Mouse (Mus musculus): ENCODE results near the gene Dact2.

Gene Dact2

DNA sequence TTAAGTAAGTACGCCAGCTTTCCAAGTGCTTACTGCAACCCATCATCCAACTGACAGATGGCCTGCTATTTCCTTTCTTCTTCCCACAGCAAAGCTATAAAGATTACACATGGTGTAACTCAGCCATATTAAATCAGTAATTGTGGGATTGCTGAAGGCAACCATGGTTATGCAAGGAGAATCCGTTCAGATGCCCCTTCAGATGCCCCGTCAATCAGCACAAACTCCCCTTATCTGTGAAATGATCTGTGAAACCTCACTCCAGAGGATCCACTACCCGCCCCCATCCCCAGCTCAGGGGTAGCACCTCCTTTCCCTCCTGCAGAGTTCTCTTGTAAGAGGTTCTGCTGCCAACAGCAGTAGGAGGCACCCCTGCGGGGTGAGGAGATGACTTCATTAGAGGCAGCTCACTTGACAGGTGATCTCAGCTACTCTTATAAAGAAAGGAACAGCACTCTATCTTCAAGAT, 3.0 kb upstream of the Dact2 start:
- no peak for DNase-seq

DNA sequence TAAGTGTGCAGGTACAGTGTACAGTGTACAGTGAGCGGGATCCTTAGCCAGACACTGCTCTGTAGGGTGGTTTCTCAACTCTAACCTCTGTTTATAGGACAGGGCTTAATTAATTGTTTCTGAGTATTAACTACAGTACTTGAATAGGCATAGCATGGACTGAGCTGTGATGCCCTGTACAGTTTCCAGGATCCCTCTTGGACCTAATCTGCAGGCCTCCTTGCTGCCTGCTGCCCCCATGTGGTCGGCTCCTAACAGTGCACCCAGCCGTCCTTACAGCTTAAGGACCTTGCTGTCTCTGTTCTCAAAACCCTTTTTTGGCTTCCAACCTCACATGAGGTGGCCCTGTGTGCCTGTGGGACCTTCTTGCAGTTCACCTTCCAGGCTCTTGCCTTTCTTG, 2.0 kb upstream of the Dact2 start:
- peak; percentile 79 for DNase-seq

DNA sequence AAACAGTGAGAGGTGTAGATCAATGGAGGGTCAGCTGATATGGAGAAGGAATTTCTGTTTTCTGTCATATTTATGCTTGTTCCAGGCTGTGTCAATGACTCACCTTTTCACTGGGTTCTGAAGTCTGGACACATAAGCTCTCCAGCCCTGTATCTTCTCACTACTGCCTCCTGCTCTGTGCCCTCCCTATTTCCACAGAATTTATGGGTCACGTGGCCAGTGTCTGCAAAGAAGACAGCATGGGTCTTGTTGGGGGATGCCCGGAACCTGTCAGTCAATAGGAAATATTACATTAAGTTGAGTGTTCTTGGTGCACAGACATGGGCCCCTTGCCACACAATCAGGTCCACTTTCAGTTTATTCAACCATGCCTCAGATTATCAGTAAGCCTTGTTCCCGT, 1.1 kb upstream of the Dact2 start:
- DNase-seq = no peak

DNA sequence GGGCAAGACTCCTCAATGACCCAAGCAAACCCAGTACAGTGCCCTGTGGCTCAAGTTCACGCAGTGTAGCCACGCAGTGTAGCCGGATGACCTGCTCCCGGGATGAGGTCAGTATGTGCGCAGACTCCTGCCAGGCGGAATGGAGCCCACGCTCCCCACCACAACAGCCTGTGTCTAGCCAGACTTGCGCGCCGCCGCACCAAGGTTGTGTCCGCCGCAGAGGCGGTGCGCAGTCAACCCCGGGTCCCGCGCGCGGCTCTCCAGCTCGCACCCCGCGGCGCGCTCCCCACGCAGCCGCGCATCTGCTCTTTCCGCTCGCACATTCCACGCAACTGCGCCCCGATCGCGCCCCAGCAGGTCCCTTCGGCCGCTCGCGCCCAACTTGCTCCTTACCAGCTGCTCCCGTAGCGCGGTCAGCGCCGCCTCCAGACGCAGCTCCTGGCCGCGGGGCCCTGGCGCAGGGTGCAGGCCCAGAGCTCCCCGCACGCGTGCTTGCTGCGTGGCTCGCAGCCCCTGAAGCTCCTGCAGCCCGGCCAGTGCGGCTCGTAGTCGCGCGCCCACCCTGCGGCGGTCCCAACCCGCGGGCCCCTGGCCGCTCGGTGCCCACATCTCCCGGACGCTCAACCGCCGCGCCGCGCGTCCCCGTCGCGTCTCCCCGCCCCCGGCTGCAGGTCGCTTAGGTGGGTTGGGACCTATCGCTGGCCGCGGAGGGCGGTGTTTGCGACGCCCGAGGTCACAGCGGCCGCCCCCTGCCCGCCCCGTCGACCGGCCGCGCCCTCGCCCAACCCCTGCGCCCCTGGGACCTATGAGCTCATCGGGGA, 773 bp downstream of the Dact2 start:
- DNase-seq = peak; percentile 87

DNA sequence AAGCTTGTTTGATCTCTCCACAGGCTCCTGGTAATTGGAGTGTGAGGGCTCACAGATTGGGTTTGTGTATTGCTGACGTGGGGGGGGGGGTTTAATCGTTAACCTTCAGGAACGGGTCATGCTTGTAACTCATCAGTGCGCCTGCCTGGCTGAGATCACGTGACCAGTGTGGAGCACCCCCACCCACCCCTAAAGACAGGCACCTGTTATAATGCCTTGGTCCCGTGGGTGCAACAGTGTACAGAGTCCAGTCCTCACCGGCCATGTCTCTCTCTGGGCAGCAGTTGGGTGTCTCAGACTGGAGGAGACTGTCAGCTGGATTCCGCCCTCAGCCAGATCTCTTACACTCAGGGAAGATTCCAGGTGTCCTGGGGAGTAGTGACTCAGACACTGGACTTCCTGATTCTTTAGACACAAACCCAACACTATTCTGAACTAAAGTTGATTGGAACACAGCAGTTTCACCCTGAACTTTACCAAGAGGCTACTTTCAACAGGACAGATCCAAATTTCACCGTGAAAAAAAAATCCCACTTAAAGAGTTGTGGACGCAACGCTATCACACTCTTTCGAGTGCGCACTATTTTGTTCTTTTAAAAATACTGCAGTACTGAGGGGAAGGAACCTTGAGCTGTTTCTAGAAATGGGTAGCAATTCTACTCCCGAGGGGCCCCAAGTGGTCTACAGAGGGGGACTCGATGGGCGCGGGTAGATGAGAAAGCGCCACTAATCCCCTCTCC, 1.6 kb downstream of the Dact2 start:
- peak; percentile 90 for DNase-seq

DNA sequence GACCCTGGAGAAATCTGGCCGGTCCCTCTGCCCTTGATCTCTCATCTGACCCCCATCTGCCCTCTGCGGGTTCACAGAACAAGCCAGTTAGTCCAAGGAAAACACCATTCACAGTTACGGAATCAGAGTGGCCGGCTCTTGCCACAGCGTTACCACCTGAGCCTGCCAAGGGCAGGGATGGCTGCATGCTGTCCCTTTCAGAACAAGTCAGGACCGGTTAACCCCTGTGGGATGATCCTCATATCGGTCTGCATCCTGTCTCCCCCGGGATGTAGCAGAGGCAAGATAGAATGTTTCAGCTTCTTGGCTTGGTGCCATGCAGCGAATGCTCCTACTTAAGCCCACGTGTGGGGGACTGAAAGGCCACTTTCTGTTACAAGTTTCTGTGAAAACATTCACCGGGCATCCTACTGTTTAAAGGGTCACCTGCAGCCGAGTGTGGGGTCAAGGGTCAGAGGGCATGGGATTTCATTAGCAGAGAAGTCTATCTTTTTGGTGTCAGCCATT, 2.8 kb downstream of the Dact2 start:
- peak; percentile 58 for DNase-seq

DNA sequence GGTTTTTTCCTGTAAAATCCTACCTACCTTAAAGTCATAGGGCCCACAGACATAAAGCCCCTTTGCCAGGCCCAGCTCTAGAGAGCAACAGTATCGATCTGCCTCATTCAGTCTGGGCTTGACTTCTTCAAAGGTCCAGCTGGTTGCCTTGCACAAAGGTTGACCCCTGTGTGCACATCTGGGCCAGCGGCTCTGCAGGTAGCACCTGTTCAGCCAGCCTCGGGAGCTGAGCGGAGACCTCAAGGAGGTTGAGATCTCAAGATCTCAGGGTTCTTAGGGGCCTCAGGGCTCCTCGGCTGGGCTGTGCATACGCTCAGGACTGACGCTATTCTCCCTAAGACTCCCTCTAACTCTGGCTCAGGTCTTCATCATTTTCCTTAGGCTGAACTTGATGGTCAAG, 3.9 kb downstream of the Dact2 start:
- DNase-seq = no peak

DNA sequence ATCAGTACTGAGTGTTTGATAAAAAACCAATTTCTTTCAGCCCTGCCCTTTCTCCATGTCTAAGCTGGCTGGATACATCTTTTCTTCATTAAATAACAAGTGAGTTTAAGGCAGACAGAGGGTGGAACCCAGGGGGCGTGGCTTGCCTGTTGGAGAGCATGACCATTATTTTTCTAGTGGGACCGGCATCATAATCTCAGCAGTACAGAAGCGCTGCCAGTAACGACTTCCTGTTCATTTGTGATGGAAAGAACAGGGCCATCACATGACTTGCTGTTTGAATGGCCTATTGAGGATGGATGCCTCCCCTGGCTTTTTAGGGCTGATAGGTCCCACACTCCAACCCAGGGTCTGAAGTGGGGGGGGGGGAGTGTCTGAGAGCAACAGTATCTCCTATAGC, 4.5 kb downstream of the Dact2 start:
- peak; percentile 56 for DNase-seq

DNA sequence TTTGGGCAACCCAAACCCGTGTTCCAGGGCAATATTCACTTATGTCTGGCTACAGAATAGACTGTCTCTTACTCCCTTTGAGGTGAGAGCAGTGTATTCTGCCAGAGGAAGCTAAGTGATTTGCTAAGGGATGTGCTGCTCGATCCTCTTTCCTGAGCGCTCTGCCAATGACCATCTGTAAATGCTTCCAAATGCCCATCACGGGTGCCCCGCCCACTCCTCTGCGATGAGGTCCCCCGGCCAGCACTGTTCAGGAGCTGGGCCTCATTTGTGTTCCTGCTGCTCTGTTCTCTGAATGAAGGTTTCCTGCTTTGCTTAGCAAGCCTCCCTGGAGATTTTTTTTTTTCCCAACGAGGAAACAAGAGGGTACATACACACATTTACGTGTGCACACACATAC, 11.2 kb downstream of the Dact2 start:
- no peak for DNase-seq

DNA sequence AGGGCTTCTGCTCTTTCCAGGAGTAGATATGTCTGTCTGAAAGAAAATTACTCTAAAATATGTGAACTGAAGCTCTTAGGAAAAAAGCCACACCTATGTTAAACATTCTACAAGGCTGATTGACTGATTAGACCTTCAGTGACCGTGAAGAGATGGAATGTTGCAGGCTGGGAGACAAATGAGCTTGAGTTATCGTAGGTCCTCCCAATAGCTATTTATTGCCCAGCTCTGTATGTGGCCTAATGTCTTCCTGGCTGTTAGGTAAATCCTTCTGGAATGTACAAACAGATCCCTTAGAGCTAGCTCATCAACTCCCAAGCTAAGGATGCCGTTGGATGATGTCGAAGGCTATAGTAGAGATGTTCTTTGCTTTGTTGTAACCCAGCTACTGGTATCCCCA, 11.7 kb downstream of the Dact2 start:
- no peak for DNase-seq

DNA sequence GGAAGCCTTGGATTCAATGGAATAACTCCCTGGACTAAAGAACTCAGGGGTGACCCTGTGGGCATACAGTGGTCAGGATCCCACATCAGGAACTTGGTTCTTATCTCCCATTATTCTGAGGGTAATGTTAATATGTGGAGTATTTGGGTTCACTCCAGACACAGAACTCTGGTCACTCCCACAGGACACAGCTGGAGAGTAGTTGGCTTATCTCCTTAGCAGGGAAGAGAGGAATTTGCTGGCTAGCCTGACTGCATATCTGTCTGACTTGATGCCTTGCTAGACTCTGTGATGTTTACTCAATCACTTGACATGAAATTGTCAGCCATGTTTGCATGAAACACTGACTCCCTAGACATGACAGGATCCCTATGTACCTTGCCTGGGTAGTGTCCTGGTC, 15.6 kb downstream of the Dact2 start:
- DNase-seq = no peak

DNA sequence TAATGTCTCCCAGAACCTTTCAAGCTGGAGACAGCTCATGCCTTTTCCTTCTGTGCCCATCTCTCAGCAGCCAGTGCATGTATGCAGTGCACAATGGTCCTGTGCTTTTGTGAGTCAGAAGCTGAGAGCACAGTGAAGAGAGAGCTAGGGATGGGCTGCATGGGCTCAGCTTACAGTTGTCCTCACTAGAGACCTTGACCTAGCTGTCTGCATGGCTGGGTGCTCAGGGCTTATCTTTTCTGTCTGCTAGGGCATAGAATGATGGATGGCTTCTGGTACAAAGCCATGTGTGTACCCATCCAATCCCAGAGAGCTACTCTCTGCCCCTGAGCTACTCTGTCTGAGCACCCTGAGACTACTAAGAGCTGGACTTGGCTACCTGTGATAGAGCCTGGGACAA, 17.0 kb downstream of the Dact2 start:
- no peak for DNase-seq

DNA sequence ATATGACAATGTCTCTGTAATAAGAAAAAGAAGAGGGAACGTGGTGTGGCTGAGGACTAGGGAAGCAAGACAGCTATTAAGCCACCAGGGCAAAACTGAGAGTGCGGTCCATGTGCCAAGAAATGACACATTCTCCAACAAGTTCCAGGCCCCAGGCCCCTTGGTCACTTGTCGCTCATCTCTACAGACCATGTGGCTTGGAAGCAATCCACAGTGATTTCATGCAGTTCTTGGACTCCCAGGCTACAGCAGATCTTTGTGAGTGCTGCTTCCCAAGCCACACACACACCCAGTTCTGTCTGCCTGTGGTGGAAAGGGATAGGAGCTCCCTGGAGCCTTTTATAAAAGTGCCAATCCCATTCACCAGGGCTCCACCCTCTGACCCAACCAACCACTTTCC, 17.9 kb downstream of the Dact2 start:
- DNase-seq = no peak

DNA sequence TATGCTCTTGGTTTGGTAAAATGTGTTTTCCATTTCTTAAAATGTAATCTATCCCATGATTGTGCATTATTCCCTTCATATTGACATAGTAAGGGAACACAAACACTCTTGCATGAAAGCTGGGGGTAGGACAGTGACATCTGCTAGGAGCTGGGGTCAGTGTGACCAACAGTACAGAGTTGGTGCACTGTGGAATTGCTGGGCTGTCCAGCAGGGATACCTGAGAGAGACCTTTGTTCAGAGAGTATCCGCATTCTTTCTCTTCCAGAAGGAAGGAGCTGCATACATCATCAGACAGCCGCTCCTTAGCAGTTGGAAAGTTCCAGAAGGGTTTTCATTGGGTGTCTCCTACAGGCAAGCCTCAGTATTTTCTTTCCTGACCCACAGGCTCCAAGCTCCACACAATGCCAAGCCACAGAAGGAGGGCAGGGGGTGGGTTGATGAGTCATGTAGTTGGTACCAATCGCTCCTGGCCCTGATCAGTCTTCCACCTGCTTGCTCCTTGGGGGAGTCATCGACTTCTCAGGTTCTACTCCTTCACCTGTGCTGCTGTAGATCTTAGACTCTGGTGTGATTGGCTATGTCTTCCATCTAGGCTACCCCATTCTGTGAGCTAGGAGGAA, 19.8 kb downstream of the Dact2 start:
- DNase-seq = no peak

DNA sequence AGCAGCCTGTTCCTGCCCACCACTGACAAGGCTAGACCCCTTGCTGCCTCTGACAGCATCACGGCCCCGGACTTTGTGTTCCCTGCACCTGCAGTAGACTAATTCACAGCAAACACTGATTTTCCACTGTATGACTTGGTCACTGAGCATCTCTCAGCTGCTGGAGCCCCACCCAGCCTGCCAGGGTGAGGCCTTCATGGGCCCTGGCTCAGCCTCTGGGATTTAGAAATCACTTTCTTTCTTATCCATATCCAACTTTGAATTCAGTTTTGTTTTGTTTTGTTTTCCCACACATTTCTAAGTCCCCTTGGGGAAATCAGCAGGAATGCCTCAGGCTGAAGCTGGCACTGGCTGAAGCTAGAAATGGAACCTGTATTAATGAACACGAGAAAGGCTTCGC, 20.4 kb downstream of the Dact2 start:
- DNase-seq = no peak

DNA sequence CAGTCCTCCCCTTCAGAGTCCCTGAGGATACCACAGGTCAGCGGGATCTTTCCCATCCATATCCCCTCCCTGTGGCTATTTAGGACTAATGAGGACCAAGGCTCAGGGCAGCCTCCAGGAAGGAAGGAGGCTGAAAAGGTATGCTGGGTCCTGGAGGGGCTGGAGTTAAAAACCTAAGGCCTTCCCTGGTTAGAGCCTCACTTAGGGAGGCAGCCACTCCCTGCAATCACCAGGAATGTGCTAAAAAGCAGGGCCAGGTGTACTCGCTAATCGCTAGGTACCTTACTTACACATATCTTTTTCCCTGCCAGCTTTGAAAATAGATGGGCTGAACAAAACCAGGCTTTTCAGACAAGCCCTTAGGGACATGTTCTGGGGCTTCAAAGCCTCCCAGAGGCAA, 21.2 kb downstream of the Dact2 start:
- DNase-seq = no peak

DNA sequence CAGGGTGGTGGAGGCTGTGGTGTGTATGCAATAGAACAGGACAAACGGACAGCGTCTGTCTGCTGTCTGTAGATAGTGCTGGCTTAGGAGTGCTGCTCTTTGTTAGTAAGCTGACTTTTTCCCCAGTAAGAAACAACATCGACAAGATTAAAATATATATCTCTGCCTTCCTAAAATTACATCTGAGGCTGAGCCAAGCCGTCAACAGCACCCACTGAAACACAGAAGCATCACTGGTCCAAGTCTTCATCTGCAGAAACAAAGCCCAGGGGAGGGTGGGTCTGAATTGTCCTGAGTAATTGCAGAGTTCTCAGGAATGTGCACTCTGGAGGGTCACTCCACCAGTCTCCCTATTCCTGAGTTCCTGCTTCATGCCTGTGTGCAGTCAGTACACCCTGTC, 25.2 kb downstream of the Dact2 start:
- no peak for DNase-seq

DNA sequence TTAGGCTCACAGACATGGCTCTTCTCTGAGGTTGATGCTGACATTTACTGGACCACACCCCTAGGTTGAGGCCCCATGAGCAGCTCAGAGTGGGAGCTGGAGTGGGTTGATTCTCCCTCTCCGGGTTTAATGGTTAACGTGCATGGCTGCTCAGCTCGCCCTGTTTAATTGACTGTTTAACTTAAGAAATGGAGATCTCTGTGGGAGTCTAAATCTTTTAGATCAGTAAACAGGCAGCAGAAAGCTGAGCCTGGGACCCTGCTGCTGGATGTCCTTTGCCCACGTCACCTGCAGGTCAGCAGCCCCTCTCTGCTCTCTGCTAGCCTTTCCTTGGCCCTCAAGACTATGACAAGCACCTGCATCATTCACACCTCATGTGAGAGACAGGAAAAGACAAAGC, 25.6 kb downstream of the Dact2 start:
- peak; percentile 75 for DNase-seq

DNA sequence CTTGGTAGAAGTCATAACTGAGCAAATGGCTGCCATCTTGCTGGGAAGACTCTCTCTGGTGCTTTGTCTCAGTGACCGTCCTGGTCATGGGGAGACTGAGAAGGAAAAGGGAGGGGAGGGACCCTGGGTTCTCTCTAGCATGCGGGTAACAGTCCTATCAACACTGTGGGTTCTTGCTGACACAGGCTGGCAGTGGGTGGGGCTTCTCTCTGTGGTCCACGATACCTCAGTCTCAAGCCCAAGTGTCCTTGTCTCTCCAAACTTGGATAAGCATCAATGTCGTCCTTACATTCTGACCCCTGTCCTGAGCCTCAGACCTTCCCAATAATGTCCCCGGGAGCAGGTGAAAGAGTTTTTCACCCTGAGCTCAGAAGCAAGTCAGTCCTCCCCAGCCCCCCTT, 26.1 kb downstream of the Dact2 start:
- no peak for DNase-seq

DNA sequence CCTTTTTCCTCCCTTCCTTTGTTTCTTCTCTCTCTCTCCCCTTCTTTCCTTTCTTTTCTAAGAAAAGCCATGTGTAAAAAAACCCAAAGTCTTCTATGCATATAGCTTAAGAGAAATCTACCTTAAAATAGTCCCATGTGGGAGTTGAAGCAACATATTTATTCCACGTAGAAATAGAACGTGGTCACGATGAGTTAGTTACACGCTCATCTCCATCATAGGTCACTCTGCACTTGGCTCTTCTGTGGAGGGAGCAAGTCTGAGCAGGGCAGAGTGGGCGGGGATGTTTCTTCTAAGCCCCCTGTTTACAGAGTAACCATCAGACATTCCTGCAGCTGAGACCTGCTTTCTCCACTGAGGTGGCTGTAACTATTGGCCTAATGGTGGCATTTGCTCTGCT, 27.1 kb downstream of the Dact2 start:
- DNase-seq = no peak

DNA sequence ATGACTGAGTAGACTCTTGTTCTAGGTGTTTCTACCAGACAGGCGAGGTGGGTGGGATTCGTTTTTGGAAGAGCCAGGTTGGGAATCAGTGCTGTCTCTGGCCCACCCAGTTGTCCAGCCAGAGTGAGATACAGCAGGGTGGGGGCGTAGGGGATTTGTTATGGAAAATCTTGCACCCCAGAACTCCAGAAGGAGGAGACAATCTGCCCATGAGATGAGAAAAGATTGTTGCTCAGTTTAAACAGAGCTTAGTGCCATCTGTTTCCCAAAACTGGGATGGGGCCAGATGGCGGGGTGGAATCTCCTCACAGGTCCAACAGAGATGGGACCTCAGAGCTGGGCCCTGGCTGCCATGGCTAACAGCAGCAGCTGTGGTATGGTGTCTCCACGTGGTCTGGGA, 28.4 kb downstream of the Dact2 start:
- no peak for DNase-seq

DNA sequence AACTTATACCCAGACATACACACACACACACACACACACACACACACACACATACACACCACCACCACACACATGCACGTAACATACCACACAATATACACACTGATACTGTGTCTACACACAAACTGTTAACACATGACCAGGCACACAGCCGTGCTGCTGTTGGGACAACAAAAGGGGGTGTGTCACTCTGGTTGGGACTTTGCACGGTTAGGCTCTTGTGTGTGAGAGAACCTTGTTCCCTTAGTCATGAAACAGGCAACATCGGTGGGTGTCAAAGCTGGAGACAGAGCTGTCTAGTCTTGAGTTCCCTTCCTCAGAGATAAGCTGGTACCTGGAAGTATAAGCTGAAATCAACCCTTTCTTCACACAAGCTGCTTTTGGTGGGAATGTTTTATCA, 29.1 kb downstream of the Dact2 start:
- DNase-seq = no peak

DNA sequence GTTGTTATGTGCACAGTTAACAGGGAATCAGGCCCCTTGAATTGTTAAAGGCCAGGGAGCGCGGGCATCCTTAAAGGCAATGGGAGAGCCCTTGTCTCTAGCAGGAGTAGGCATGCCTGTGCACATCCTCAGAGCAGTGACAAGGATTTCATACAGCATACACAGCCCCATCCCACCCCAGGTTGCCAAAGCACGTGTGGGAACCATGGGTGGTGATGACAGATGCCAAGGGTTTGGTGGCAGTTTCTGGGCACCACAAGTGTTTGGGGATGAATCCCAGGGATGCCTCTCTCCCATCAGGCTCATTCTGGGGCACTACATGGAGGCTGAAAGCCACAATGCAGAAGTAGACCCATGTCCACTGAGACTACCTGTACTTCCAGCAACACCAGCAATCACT, 29.7 kb downstream of the Dact2 start:
- DNase-seq = no peak

DNA sequence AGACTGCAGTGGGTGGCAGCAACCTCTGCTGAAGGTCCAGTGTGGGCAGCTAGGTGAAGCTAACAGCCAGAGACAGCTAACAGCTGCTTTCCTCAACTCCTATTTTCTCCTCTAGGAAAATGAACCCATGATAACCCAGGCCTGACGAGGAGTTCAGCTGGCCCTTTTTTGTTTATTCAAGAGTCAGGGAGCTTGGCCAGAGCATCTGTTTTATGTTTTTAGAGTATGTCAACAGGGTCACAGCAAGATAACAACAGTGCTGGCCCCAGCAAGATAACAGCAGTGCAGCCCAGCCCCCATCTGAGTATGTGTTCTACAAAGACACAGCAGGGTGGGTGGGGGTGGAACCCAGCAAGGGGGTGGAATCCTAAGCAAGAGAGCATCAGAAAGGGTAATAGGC, 30.6 kb downstream of the Dact2 start:
- peak; percentile 77 for DNase-seq
